8 mouse cellular contexts compared by ENCODE assay signal in the genomic region with DNA sequence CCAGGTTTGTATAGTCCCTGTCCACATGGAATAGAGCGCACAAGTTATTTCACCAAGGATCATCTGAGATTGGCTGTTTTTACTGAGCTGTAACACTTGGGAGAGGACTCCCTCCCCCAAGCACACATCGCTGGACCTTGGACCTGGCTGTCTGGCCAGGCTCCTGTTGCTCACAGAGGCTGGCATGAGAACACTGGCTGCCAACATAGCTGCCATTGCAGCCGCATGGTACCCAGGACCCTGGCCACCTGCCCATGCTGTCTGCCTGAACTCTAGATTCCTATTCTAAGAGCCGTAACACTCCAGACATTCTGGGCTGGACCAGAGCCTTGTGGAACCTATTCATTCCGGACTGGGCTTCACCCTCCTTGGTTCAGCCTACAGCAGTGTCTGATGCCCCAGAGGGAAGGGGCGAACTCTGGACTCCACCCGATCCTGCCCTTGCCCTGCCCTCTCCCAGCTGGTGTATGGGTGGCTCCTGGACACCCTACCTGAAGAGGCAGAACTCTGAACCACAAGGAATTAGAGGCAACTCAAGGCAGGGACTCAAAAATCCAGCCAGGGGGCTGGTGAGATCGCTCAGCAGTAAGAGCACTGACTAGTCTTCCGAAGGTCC. TPM values are rescaled to one million over a fixed set of nuclear protein-coding genes. Genes with fewer than 3 reads are reported as not detected.
DNase-seq lines count a peak whose midpoint lies in the region; ATAC-seq and TF ChIP-seq lines count a peak whose summit lies in the region.

No protein-coding gene starts in this region.

- peaks cover 38% of the 10 kb centered on the region for H3K4me1 ChIP-seq in heart, embryonic 11.5 days (ENCODE audit: control insufficient read depth, insufficient read depth, low read length)

- H3K9me3 ChIP-seq in heart, embryonic 11.5 days (replicated peaks; ENCODE audit: control insufficient read depth, low read length), result no peaks in the 10 kb centered on the region

- no peak overlapping the region for H3K4me2 ChIP-seq in heart, embryonic 11.5 days

- H3K9ac ChIP-seq in heart, embryonic 11.5 days (ENCODE audit: low read depth, low read length), result no peak overlapping the region

- 87% methylated on average over 9 of the region's 9 CpGs for WGBS in heart, embryonic 11.5 days (ENCODE audit: insufficient replicate concordance)

- no peaks in the 10 kb centered on the region for H3K27me3 ChIP-seq in Patski
- no peaks in the 10 kb centered on the region for H3K27me3 ChIP-seq in heart, embryonic 11.5 days (ENCODE audit: control insufficient read depth, insufficient read depth, low read length)

- ATAC-seq in Patski, result peak; percentile 22
- no peak for ATAC-seq in heart, embryonic 11.5 days (replicated peaks; ENCODE audit: insufficient number of reproducible peaks, low FRiP score, low TSS enrichment)

- CTCF ChIA-PET in Patski (lab: Charles Lee), result interaction anchor here (0.7 to 2.3 kb wide), 2 partner anchors 8 to 45 kb away, joined by 3 to 6 read pairs; no protein-coding TSS in a partner anchor

- TF ChIP-seq CTCF in Patski (IDR thresholded peaks at IDR 0.05), result no peak

- H3K4me3 ChIP-seq in heart, embryonic 11.5 days (ENCODE audit: low read depth, low read length), result no peak overlapping the region

- H3K36me3 ChIP-seq in heart, embryonic 11.5 days (ENCODE audit: control insufficient read depth, insufficient read depth, low read length), result no peaks in the 10 kb centered on the region

- in situ Hi-C loops in Patski (cut with MboI; ENCODE audit: low pct_unique_long_range_greater_than_20kb), result no loop called here

- POLR2A ChIA-PET in Patski (lab: Charles Lee), result no interaction called here

- peak; percentile 96 to 97 for DNase-seq in cerebellum, postnatal 10 days
- no peak for DNase-seq in cerebellum, adult 11 months
- DNase-seq in Patski (ENCODE audit: low read depth, low spot score), result no peak
- DNase-seq in kidney, postnatal 10 days, result peak; percentile 82
- no peak for DNase-seq in layer of hippocampus, adult 9-11 months
- DNase-seq in frontal cortex, postnatal 10 days (ENCODE audit: low spot score in 2 of 2), result no peak
- no peak for DNase-seq in thymus, postnatal 0 days (ENCODE audit: low spot score)

- H3K27ac ChIP-seq in heart, embryonic 11.5 days (ENCODE audit: low read depth, low read length), result 0 out of 2 replicates have a peak overlapping the region, but pooled peaks have one; percentile 8

RNA-seq across cellular contexts. Expression of gene Alox5ap, which starts 58.5 kb away (rescaled TPM):
- 0.64 TPM for polyA plus RNA-seq in Patski (2021)
- polyA plus RNA-seq in heart, embryonic 11.5 days (2014; fragmentation: Nextera tagmentation; extraction: Ambion mirVana), result 5.2 and 6.4 TPM in 2 replicates
- 29.7 and 29.8 TPM in 2 replicates for polyA plus RNA-seq in thymus, postnatal 0 days (2015; fragmentation: Nextera tagmentation; extraction: Ambion mirVana)

Comparison
In these comparisons a context has a peak if more than half of its experiments do, and no peak if none do; other contexts are left out.
1. DNase-seq: peak in cerebellum, postnatal 10 days (2 of 2) and kidney, postnatal 10 days (single experiment); none in cerebellum, adult 11 months (single experiment), Patski (single experiment), layer of hippocampus, adult 9-11 months (single experiment), frontal cortex, postnatal 10 days (0 of 2) and thymus, postnatal 0 days (single experiment).